In the genomic region with DNA sequence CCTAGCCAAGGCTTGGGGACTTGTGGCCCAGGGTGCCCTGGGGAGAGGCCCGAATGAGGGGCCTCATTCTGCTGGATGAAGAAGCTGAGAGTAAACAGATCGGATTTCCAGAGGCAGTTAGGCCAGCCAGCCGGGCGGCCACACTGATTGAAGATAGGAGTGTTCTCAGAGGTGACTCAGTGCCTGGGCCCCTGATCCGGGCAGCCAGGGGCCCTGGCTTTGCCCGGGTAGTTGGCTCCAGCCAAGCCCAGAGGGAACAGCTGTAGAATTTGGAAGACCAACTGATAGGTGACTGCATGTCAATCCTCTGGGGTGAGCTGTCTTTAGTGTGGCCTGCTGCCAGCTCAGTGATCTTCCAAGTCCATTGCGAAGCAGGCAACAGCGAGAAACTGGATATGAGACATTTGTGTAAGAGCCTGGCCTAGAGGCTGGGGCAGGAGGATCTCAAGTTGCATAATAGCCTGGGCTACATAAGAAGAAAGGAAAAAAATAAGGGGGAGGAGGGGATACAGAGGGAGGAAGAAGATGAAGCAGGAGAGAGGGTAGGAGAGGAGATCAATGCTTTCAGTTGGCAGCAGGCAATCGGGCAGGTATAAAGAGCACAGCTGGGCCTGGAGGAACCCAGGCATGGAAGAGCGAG, we compare ENCODE assay signal across 11 mouse cellular contexts. TPM values are rescaled to one million over a fixed set of nuclear protein-coding genes. Genes with fewer than 3 reads are reported as not detected.
DNase-seq lines count a peak whose midpoint lies in the region; ATAC-seq and TF ChIP-seq lines count a peak whose summit lies in the region.
"Had no signal": no experiment of that assay in that cellular context is flagged by ENCODE, and none has a peak within 500 bp of the region (broad histone marks: within the 10 kb centered on the region; RNA-seq: fewer than 3 reads in every experiment).

No protein-coding gene starts in this region.

- DNase-seq in 3T3-L1 (ENCODE audit: low read depth, low spot score) (peak; percentile 76), ES-E14 (ENCODE audit: low read depth, low spot score) (no peak)
- peak; percentile 71 for DNase-seq in gonadal fat pad, adult 2 months (ENCODE audit: low read depth)
- DNase-seq in thymus, postnatal 14 days, result no peak
- DNase-seq in layer of hippocampus, adult 9-11 months, result no peak
- DNase-seq: cerebellum, adult 9-10 months; left cerebral cortex, postnatal 4 days had no signal

- in situ Hi-C loops in ES-E14 (cut with MboI; ENCODE audit: low sequenced_read_pairs in 2 of 2, unreplicated experiment in 2 of 2), result no loop called here

- no peak overlapping the region for H3K4me2 ChIP-seq in intestine, embryonic 15.5 days (replicated peaks)
- H3K4me2 ChIP-seq: neural tube, embryonic 15.5 days had no signal

- no peaks in the 10 kb centered on the region for H3K27me3 ChIP-seq in intestine, embryonic 15.5 days (replicated peaks)
- H3K27me3 ChIP-seq: neural tube, embryonic 15.5 days had no signal

- no peaks in the 10 kb centered on the region for H3K36me3 ChIP-seq in ES-E14 (ENCODE audit: control insufficient read depth, insufficient read depth, low read length, poor library complexity, severe bottlenecking)
- H3K36me3 ChIP-seq in intestine, embryonic 15.5 days, result no peaks in the 10 kb centered on the region

- peak; percentile 81 for ATAC-seq in intestine, embryonic 15.5 days
- ATAC-seq in CD4-positive, CD25-positive, alpha-beta regulatory T cell, adult 4 months, result no peak

- peaks cover 0 to 13% of the 10 kb centered on the region in 2 experiments; a peak in 2 of 4 replicates for H3K4me1 ChIP-seq in ES-E14 (ENCODE audit: control insufficient read depth in 2 of 2, insufficient read depth in 2 of 2, low read length in 2 of 2, poor library complexity in 1 of 2)
- H3K4me1 ChIP-seq in intestine, embryonic 15.5 days (replicated peaks), result peaks cover 14% of the 10 kb centered on the region; the same call in 1 of the 2 replicates
- H3K4me1 ChIP-seq: neural tube, embryonic 15.5 days had no signal

- 42% methylated on average over 10 of the region's 10 CpGs for WGBS in intestine, embryonic 15.5 days

- peak overlapping the region; percentile 46; the same call in 1 of the 2 replicates for H3K9ac ChIP-seq in ES-E14 (ENCODE audit: insufficient read depth, low read depth, low read length, poor library complexity, severe bottlenecking)
- H3K9ac ChIP-seq in intestine, embryonic 15.5 days, result no peak overlapping the region
- H3K9ac ChIP-seq: neural tube, embryonic 15.5 days had no signal

- peak overlapping the region; percentile 48 to 57 for H3K4me3 ChIP-seq in ES-E14 (ENCODE audit: insufficient read depth in 1 of 2, low read depth in 1 of 2, low read length in 2 of 2, poor library complexity in 1 of 2, severe bottlenecking in 1 of 2)
- no peak overlapping the region for H3K4me3 ChIP-seq in intestine, embryonic 15.5 days (replicated peaks)
- H3K4me3 ChIP-seq: neural tube, embryonic 15.5 days had no signal

- peak overlapping the region; percentile 24; the same call in 1 of the 2 replicates for H3K27ac ChIP-seq in ES-E14 (ENCODE audit: insufficient read depth, low read depth, low read length, poor library complexity, severe bottlenecking)
- 0 out of 2 replicates have a peak overlapping the region, but pooled peaks have one; percentile 27 for H3K27ac ChIP-seq in intestine, embryonic 15.5 days
- H3K27ac ChIP-seq: macrophage; neural tube, embryonic 15.5 days had no signal

- no peaks in the 10 kb centered on the region for H3K9me3 ChIP-seq in ES-E14 (ENCODE audit: control insufficient read depth, insufficient read depth, low read depth, low read length)
- no peaks in the 10 kb centered on the region for H3K9me3 ChIP-seq in intestine, embryonic 15.5 days
- H3K9me3 ChIP-seq: neural tube, embryonic 15.5 days had no signal

TF ChIP-seq in ES-E14, 5 proteins besides CTCF, POLR2A, EP300 and RAD21:
- TF ChIP-seq CHD2 (IDR thresholded peaks at IDR 0.05; ENCODE audit: low read depth, low read length) (no peak), ZNF384 (IDR thresholded peaks at IDR 0.05; ENCODE audit: low read depth, low read length) (no peak), MAFK (IDR thresholded peaks at IDR 0.05; ENCODE audit: insufficient read depth, low read depth, low read length) (no peak), ZC3H11A (IDR thresholded peaks at IDR 0.05; ENCODE audit: borderline replicate concordance, low read depth, low read length) (no peak), HCFC1 (IDR thresholded peaks at IDR 0.05; ENCODE audit: borderline replicate concordance, insufficient read depth, low read length) (no peak)

RNA-seq across cellular contexts. Expression of a gene that starts 20.1 kb away (rescaled TPM):
- 1.6 and 2.2 TPM in 2 replicates for total RNA-seq in ES-E14 (2012; rRNA removed)
- 5.8 and 7.5 TPM in 2 replicates for polyA plus RNA-seq in gonadal fat pad, adult 2 months (2012; rRNA removed)
- 5.1 and 7.7 TPM in 2 replicates for polyA plus RNA-seq in intestine, embryonic 15.5 days (2015; fragmentation: Nextera tagmentation; extraction: Ambion mirVana)
- polyA plus RNA-seq in CD4-positive, CD25-positive, alpha-beta regulatory T cell, adult 4 months (2017; shearing (Covaris generic)), result 1 to 10 TPM; 5.5 to 6.9 TPM

RNA-seq across cellular contexts. Expression of a gene that starts 57.0 kb away (rescaled TPM):
- total RNA-seq in ES-E14 (2012; rRNA removed), result 26.0 and 30.9 TPM in 2 replicates
- 18.5 and 19.5 TPM in 2 replicates for polyA plus RNA-seq in gonadal fat pad, adult 2 months (2012; rRNA removed)
- polyA plus RNA-seq in intestine, embryonic 15.5 days (2015; fragmentation: Nextera tagmentation; extraction: Ambion mirVana), result 33.1 and 34.6 TPM in 2 replicates
- 1 to 10 TPM; 1.7 to 2.6 TPM for polyA plus RNA-seq in CD4-positive, CD25-positive, alpha-beta regulatory T cell, adult 4 months (2017; shearing (Covaris generic))

Comparison
In these comparisons a context has a peak if more than half of its experiments do, and no peak if none do; other contexts are left out.
1. DNase-seq: peak in 3T3-L1 (single experiment) and gonadal fat pad, adult 2 months (single experiment); none in ES-E14 (single experiment), thymus, postnatal 14 days (single experiment) and layer of hippocampus, adult 9-11 months (single experiment).